Mouse (Mus musculus) retina, embryonic 14.5 days (tissue): ENCODE results near the gene Stxbp3.
A peak's percentile ranks its signal among the peaks of the same experiment; 100 is the strongest.
"Not testable (repeated sequence)": the region's sequence is repeated elsewhere in the genome, so short reads cannot be mapped to it uniquely, and the experiment has no call there.

ENCODE experiments used
- DNase-seq: peaks from one replicate; pipeline ENCODE4 v3.0.0-alpha.2; 2015; ENCODE audit warnings: low spot score

Gene Stxbp3

GRCm38 (mm10) chr3:108840000-108840715 lies at the start of gene Stxbp3:
Stxbp3 (minus strand) TSS chr3:108840526.
- DNase-seq, result peak; percentile 100

GRCm38 (mm10) chr3:108889908-108890307 lies 49.6 kb upstream of the Stxbp3 start, which contains the start of gene Fndc7:
Fndc7 (minus strand) TSS chr3:108890008.
- no peak for DNase-seq

- DNase-seq, result no peak
Measured at GRCm38 (mm10) chr3:108887618-108887975, 47.3 kb upstream of the Stxbp3 start.

- no peak for DNase-seq
Measured at GRCm38 (mm10) chr3:108886934-108887617, 46.8 kb upstream of the Stxbp3 start.

GRCm38 (mm10) chr3:108885686-108886530 lies 45.6 kb upstream of the Stxbp3 start:
- DNase-seq, result peak; percentile 82

- DNase-seq, result peak; percentile 27
Measured at GRCm38 (mm10) chr3:108884706-108885289, 44.5 kb upstream of the Stxbp3 start.

- DNase-seq, result no peak
Measured at GRCm38 (mm10) chr3:108883067-108883466, 42.7 kb upstream of the Stxbp3 start.

GRCm38 (mm10) chr3:108881873-108882272 lies 41.5 kb upstream of the Stxbp3 start:
- DNase-seq, result not testable (repeated sequence)

- no peak for DNase-seq
Measured at GRCm38 (mm10) chr3:108880544-108881507, 40.5 kb upstream of the Stxbp3 start.

- DNase-seq, result no peak
Measured at GRCm38 (mm10) chr3:108879836-108880435, 39.6 kb upstream of the Stxbp3 start.

GRCm38 (mm10) chr3:108879129-108879528 lies 38.8 kb upstream of the Stxbp3 start:
- DNase-seq, result no peak

- DNase-seq, result no peak
Measured at GRCm38 (mm10) chr3:108870631-108871030, 30.3 kb upstream of the Stxbp3 start.

GRCm38 (mm10) chr3:108867449-108867848 lies 27.1 kb upstream of the Stxbp3 start:
- no peak for DNase-seq

- DNase-seq, result no peak
Measured at GRCm38 (mm10) chr3:108865676-108866075, 25.4 kb upstream of the Stxbp3 start.

- no peak for DNase-seq
Measured at GRCm38 (mm10) chr3:108865129-108865528, 24.8 kb upstream of the Stxbp3 start.

GRCm38 (mm10) chr3:108863091-108863490 lies 22.8 kb upstream of the Stxbp3 start:
- DNase-seq, result no peak

GRCm38 (mm10) chr3:108862282-108862681 lies 22.0 kb upstream of the Stxbp3 start:
- not testable (repeated sequence) for DNase-seq

- DNase-seq, result no peak
Measured at GRCm38 (mm10) chr3:108860786-108861185, 20.5 kb upstream of the Stxbp3 start.

- peak; percentile 72 for DNase-seq
Measured at GRCm38 (mm10) chr3:108858231-108858770, 18.0 kb upstream of the Stxbp3 start.

- no peak for DNase-seq
Measured at GRCm38 (mm10) chr3:108857714-108858113, 17.4 kb upstream of the Stxbp3 start.
